Mouse (Mus musculus) lung, postnatal 0 days (tissue): ENCODE measurements around the gene Dcakd. TPM values are rescaled to one million over a fixed set of nuclear protein-coding genes. Genes with fewer than 3 reads are reported as not detected.
A peak's percentile ranks its signal among the peaks of the same experiment; 100 is the strongest.

ENCODE experiments used
- ATAC-seq: fragments of 200-750 bp; cut with Nextera tagmentation; 2 replicates; pipeline ENCODE4 v1.8.0; 2017; ENCODE audit warnings: moderate library complexity
- DNase-seq: peaks from one replicate; pipeline ENCODE4 v3.0.0-alpha.2; 2016; ENCODE audit warnings: low spot score
- H3K27ac ChIP-seq: fragments of 300-500 bp; sonication (generic); 2 replicates; pipeline ENCODE4 v1.5.1; 2014; ENCODE audit warnings: antibody characterized with exemption, mild to moderate bottlenecking, low read length, mixed read lengths
- H3K27me3 ChIP-seq: fragments of 300-500 bp; sonication (generic); replicated peaks from 2 replicates; pipeline ENCODE4 v1.6.1; 2014; ENCODE audit warnings: low read length, mixed read lengths; ENCODE audit not compliant: insufficient read depth
- H3K36me3 ChIP-seq: fragments of 300-500 bp; sonication (generic); 2 replicates; pipeline ENCODE4 v1.6.1; 2014; ENCODE audit warnings: low read length, mixed read lengths; ENCODE audit not compliant: insufficient read depth
- H3K4me1 ChIP-seq: fragments of 300-500 bp; sonication (generic); 2 replicates; pipeline ENCODE4 v1.6.1; 2014; ENCODE audit warnings: antibody characterized with exemption, low read depth, low read length, mixed read lengths; ENCODE audit not compliant: insufficient read depth
- H3K4me2 ChIP-seq: fragments of 300-500 bp; sonication (generic); replicated peaks from 2 replicates; pipeline ENCODE4 v1.6.1; 2014; ENCODE audit warnings: low read depth, mild to moderate bottlenecking, low read length, moderate library complexity, mixed read lengths
- H3K4me3 ChIP-seq: fragments of 300-500 bp; sonication (generic); 2 replicates; pipeline ENCODE4 v1.5.1; 2014; ENCODE audit warnings: low read depth, low read length
- H3K9ac ChIP-seq: fragments of 300-500 bp; sonication (generic); replicated peaks from 2 replicates; pipeline ENCODE4 v1.6.1; 2014; ENCODE audit warnings: low read depth, mild to moderate bottlenecking
- H3K9me3 ChIP-seq: fragments of 300-500 bp; sonication (generic); 2 replicates; pipeline ENCODE4 v1.6.1; 2016; ENCODE audit warnings: low read length, mixed read lengths
- CTCF ChIP-seq: IDR thresholded peaks from 2 replicates; pipeline ENCODE4 v1.5.1; 2016; ENCODE audit warnings: antibody characterized with exemption, mild to moderate bottlenecking
- EP300 ChIP-seq: IDR thresholded peaks from 2 replicates; pipeline ENCODE4 v1.6.1; 2016; ENCODE audit warnings: antibody characterized with exemption, mild to moderate bottlenecking, control low read depth
- WGBS: fragments of 180-500 bp; shearing (Covaris S2); extraction: QIAGEN DNeasy Blood & Tissue Kit; methylation state at CpG from one replicate; pipeline ENCODE4 v1.1.7; 2014; 5-methylcytosine and 5-hydroxymethylcytosine counted together
- polyA plus RNA-seq: library from polyadenylated mRNA; unstranded; fragments of >200 nt; fragmentation: Nextera tagmentation; extraction: Ambion mirVana; gene quantifications from 2 replicates; pipeline ENCODE4 v1.2.1, GENCODE M21; 2015

Dcakd gene
- polyA plus RNA-seq, 1 experiment from 2014 or later = 51.1 TPM

GRCm38 (mm10) chr11:102964547-102965091 lies 63.5 kb downstream of the Dcakd start:
- H3K27me3 ChIP-seq = 0 out of 2 replicates have a peak, but pooled peaks cover 5% of the 10 kb centered on the region
- TF ChIP-seq CTCF = no peak
- 0 out of 2 replicates have a peak, but pooled peaks have one; percentile 27 for TF ChIP-seq EP300
- no peak overlapping the region for H3K4me2 ChIP-seq
- no peak overlapping the region for H3K4me3 ChIP-seq
- peak overlapping the region; percentile 68; the same call in 1 of the 2 replicates for H3K27ac ChIP-seq
- H3K4me1 ChIP-seq = peaks cover 4% of the 10 kb centered on the region; the same call in 1 of the 2 replicates
- DNase-seq (peak; percentile 68), ATAC-seq (peak; percentile 95)
- no peak overlapping the region for H3K9ac ChIP-seq
- H3K9me3 ChIP-seq = no peaks in the 10 kb centered on the region
- H3K36me3 ChIP-seq = no peaks in the 10 kb centered on the region
- 52% methylated on average over 16 of the region's 16 CpGs for WGBS

- no peaks in the 10 kb centered on the region for H3K9me3 ChIP-seq
- H3K9ac ChIP-seq = no peak overlapping the region
- TF ChIP-seq EP300 (no peak), CTCF (no peak)
- 0 out of 2 replicates have a peak, but pooled peaks cover 5% of the 10 kb centered on the region for H3K27me3 ChIP-seq
- no peak overlapping the region for H3K4me3 ChIP-seq
- ATAC-seq (peak; percentile 79), DNase-seq (peak; percentile 68)
- H3K27ac ChIP-seq = peak overlapping the region; percentile 68
- no peaks in the 10 kb centered on the region for H3K36me3 ChIP-seq
- WGBS = 25% methylated on average over 24 of the region's 24 CpGs
- peak overlapping the region; percentile 35; the same call in 1 of the 2 replicates for H3K4me2 ChIP-seq
- peaks cover 4% of the 10 kb centered on the region; the same call in 1 of the 2 replicates for H3K4me1 ChIP-seq
These were observed 64.1 kb downstream of the Dcakd start for GRCm38 (mm10) chr11:102963855-102964546.

GRCm38 (mm10) chr11:102963246-102963854 lies 64.8 kb downstream of the Dcakd start:
- Histone ChIP-seq H3K4me1 (peaks cover 4% of the 10 kb centered on the region; the same call in 1 of the 2 replicates), H3K4me3 (no peak overlapping the region), H3K9me3 (no peaks in the 10 kb centered on the region), H3K36me3 (no peaks in the 10 kb centered on the region), H3K27me3 (0 out of 2 replicates have a peak, but pooled peaks cover 5% of the 10 kb centered on the region), H3K4me2 (peak overlapping the region; percentile 35; the same call in 1 of the 2 replicates), H3K27ac (peak overlapping the region; percentile 68), H3K9ac (no peak overlapping the region)
- ATAC-seq (no peak), DNase-seq (no peak)
- TF ChIP-seq CTCF = no peak
- no peak for TF ChIP-seq EP300
- 18% methylated on average over 16 of the region's 16 CpGs for whole genome bisulfite sequencing

DNA sequence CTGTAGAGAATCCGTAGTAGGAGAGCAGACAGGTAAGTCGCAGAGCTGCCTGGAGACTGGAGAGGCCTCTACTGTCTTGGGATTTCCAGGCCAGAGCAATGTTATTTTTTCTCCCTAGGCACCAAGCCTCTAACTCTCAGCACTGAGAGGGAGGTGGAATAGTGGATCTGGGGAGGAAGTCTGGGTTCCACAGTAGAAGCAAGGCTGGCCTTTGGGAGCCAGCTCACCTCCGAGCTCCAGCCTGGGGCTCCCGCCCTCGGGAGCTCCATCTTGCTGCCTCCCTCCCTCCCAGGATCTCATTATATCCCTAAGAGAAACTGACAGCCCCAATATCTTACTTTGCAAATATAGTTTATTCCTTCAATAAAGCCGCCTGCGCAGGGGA lies 65.3 kb downstream of the Dcakd start:
- peak overlapping the region; percentile 35; the same call in 1 of the 2 replicates for H3K4me2 ChIP-seq
- no peak overlapping the region for H3K4me3 ChIP-seq
- 0 out of 2 replicates have a peak, but pooled peaks cover 5% of the 10 kb centered on the region for H3K27me3 ChIP-seq
- ATAC-seq (no peak), DNase-seq (no peak)
- H3K4me1 ChIP-seq = peaks cover 4% of the 10 kb centered on the region; the same call in 1 of the 2 replicates
- no peak for TF ChIP-seq CTCF
- TF ChIP-seq EP300 = no peak
- 56% methylated on average over 7 of the region's 7 CpGs for WGBS
- H3K9me3 ChIP-seq = no peaks in the 10 kb centered on the region
- H3K36me3 ChIP-seq = no peaks in the 10 kb centered on the region
- H3K27ac ChIP-seq = no peak overlapping the region
- no peak overlapping the region for H3K9ac ChIP-seq

DNA sequence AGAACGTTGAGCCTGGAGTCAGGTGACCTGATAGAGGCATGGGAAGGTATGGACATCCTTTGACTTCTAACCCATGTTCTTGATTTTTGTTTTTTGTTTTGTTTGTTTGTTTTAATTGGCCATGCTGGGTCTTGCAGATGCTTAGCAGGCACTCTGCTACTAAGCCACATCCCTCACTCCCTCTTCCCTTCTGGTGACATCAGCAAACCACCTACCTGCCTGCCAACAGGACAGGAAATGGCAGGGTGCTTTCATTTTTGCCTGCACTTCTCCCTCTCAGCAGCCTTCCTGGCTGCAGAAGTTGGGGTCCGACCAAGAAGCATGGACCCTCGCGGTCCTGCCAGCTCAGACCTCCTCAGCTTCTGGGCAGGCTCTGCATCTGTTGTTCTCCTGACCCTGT lies 67.1 kb downstream of the Dcakd start:
- no peak overlapping the region for H3K27ac ChIP-seq
- H3K4me2 ChIP-seq = no peak overlapping the region
- H3K27me3 ChIP-seq = no peaks in the 10 kb centered on the region
- TF ChIP-seq CTCF (no peak), EP300 (no peak)
- no peak overlapping the region for H3K4me3 ChIP-seq
- no peaks in the 10 kb centered on the region for H3K9me3 ChIP-seq
- no peak for ATAC-seq
- H3K9ac ChIP-seq = no peak overlapping the region
- H3K4me1 ChIP-seq = peaks cover 4% of the 10 kb centered on the region; the same call in 1 of the 2 replicates
- 91% methylated on average over 4 of the region's 4 CpGs for WGBS
- DNase-seq = no peak
- no peaks in the 10 kb centered on the region for H3K36me3 ChIP-seq

DNA sequence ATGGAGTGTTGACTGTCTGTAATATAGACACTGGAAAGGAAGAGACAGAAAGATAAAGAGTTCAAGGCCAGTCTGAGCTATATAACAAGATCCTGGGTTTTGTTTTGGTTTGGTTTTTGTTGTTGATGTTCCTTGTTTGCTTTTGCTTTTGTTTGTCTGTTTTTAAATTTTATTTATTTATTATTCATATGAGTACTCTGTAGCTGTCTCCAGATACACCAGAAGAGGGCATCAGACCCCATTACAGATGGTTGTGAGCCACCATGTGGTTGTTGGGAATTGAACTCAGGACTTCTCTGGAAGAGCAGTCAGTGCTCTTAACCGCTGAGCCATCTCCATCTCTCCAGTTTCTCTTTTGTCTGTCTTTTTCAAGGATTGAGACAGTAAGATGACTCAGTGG lies 69.3 kb downstream of the Dcakd start:
- no peaks in the 10 kb centered on the region; the same call in 1 of the 2 replicates for H3K4me1 ChIP-seq
- 0 out of 2 replicates have a peak, but pooled peaks cover 6% of the 10 kb centered on the region for H3K27me3 ChIP-seq
- no peak overlapping the region for H3K9ac ChIP-seq
- 80% methylated on average over 1 of the region's 1 CpGs for WGBS
- H3K36me3 ChIP-seq = no peaks in the 10 kb centered on the region
- no peak for DNase-seq
- ATAC-seq = no peak
- TF ChIP-seq CTCF (no peak), EP300 (no peak)
- no peaks in the 10 kb centered on the region for H3K9me3 ChIP-seq
- no peak overlapping the region for H3K4me2 ChIP-seq
- no peak overlapping the region for H3K4me3 ChIP-seq
- no peak overlapping the region for H3K27ac ChIP-seq
